Mouse (Mus musculus) T-helper 2 cell (primary cell): ENCODE results near the gene Exd2.
"Not testable (repeated sequence)": the region's sequence is repeated elsewhere in the genome, so short reads cannot be mapped to it uniquely, and the experiment has no call there.

Experiments
- in situ Hi-C: fragments of 300-600 bp; cut with MboI, MseI; formaldehyde crosslinking; loops from one replicate; pipeline ENCODE4 v1.15.1; 2025; ENCODE audit warnings: high pct_unique_total_duplicates

The Exd2 gene

GRCm38 (mm10) chr12:80462942-80463651 lies at the start of gene Exd2:
Exd2 (plus strand) TSS chr12:80463095.
- in situ Hi-C loops, result no loop called here

GRCm38 (mm10) chr12:80415100-80415499 lies 47.8 kb upstream of the Exd2 start:
- in situ Hi-C loops, result loop anchor here (10.0 kb wide), 1 partner anchor 630 kb away; no protein-coding TSS in a partner anchor

- in situ Hi-C loops, result no loop called here
Measured at GRCm38 (mm10) chr12:80427683-80428082, 35.2 kb upstream of the Exd2 start.

DNA sequence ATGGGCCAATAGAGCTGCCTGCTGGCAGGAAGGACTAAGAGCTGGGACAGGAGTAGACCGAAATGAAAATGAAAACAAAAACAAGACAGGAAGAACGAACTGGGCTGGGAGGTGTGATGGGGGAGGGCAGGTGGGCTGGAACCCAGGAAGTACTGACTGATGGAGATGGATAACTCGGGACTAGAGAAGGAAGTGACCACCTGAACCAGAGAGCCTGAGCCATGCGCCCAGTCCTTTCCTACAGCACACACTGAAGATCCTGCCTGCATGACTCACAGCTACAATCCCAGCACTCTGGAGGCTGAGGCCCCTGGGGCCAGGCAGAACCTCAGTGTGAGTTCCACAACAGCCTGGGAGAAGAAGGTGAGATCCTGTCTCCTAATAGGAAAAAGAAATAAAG lies 29.6 kb upstream of the Exd2 start:
- in situ Hi-C loops, result no loop called here

DNA sequence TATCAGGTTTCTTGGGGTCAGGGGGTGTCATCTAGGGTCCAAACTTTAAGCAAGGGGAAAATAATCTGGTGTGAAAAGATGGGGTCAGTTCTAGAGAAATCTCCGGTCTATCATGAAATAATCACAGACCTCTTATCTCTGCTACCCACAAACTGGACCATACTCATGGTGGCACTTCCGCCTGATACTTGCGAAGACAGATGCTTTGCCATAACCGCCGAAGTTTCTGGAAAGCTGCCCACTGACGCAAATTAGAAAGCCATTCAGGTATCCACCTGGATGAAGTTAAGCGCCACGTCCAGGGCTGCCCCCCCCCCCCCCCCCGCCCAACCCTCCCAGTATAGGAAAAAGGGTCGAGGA lies 28.3 kb upstream of the Exd2 start:
- in situ Hi-C loops, result no loop called here

GRCm38 (mm10) chr12:80434961-80435691 lies 27.8 kb upstream of the Exd2 start:
- in situ Hi-C loops, result no loop called here

DNA sequence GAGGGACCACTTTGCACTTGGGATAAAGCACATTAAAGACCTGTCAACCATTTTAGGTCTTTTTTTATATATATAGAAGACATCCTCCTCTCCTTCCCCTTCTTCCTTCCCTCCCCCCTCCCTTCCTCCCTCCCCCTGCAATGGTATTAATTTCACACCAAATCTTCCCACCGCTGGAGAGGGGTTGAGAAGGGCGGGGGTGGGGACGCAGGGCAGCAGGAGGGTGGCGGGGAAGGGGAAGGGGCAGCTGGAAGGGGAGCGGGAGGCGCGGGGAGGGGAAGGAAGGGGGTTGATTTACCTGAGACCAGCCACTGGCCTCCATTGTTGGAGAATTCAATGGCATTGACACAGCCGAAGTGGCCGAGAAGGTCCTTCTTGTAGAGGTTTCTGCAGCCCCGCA lies 27.0 kb upstream of the Exd2 start:
- in situ Hi-C loops, result no loop called here

- in situ Hi-C loops, result no loop called here
Measured at GRCm38 (mm10) chr12:80436336-80436976, 26.4 kb upstream of the Exd2 start, which contains the start of gene Dcaf5. Dcaf5 (minus strand) TSS chr12:80436601.

DNA sequence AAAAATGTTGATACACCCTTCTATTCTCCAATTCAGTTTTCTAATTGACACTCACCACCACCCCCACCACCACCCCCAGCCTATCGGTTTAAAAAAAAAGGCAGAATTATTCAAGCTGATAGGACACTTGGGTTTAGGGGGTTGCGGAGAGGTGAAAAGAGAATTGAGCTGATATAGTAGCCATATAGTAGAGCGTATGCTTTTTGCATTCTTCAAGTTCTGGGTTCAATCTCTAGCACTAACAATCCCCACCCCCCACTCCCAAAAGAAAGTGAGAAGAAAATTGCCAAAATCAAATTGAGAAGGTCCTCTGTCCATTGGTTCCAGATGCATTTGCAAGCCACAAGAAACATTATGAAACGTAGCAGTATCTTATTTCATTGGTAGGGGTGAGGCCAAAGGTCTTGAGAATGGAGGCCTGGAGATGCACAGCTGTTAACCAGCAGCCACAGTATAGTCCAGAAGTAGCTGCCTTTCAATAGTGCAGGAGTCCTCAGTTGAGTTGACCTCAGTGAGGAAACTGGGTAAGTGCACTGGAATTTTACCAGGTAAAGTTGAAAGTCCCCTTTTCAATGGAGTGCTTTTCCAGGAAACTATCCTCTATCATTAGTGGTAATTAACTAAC lies 25.7 kb upstream of the Exd2 start:
- in situ Hi-C loops, result no loop called here

DNA sequence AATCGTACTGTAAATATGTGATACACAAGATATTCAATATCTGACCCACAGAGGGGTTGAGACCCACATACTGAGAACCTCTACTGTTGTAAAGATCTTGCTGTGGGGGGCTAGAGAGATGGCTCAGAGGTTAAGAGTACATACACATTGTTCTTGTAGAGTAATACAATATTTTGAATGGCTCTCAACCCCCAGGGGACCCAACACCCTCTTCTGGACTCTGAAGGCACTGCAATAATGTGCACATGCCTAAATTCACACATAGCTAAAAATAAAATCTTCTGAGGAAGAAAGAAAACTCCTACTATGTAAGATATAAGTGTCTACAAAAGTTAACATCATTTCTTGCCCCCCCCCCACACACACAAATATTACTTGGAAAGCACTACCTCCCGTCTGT lies 21.9 kb upstream of the Exd2 start:
- in situ Hi-C loops, result no loop called here

DNA sequence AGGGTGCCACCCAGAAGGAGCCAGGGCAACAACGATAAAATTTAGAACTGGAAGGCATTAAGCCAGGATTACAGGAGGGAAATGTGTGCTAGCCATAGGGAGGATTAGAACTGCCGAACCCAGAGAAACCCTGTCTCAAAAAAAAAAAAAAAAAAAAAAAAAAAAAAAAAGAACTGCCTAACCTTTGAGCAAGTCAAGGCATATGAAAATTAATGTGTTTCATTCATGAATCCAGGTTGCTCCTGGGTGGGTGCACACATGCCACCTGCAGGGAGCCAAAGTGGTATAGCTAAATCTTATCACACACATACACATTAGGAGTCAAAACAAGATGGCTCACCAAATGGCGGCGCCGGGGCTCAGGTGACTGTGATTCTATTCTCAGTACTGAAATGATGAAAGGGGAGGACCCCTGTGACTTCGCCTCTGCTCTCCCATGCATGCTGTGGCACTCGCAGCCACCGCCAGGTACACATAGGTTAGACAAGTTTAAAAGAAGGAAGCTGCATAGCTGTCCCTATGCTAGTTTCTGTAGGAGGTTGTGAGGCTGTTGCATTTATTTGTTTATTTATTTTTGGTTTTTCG lies 18.3 kb upstream of the Exd2 start:
- in situ Hi-C loops, result no loop called here

- in situ Hi-C loops, result no loop called here
Measured at GRCm38 (mm10) chr12:80453506-80453905, 9.4 kb upstream of the Exd2 start.

GRCm38 (mm10) chr12:80458033-80458432 lies 4.9 kb upstream of the Exd2 start:
- in situ Hi-C loops, result no loop called here

DNA sequence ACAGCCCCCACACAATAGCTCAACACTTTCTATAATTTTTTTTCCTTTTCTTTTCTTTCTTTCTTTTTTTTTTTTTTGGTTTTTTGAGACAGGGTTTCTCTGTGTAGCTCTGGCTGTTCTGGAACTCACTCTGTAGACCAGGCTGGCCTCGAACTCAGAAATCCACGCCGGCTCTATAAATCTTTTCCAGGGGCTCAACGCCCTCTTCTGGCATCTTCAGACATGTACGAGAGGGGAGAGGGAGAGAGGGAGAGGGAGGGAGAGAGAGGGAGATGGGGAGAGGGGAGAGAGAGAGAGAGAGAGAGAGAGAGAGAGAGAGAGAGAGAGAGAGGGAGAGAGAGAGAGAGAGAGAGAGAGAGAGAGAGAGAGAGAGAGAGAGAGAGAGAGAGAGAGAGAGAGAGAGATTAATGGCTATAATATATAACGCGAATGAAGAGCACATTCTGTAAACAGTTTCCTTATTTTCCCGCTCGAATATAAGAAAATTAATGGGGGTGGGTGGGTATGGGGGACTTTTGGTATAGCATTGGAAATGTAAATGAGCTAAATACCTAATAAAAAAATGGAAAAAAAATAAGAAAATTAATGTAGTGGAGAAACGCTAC lies 501 bp upstream of the Exd2 start:
- in situ Hi-C loops, result not testable (repeated sequence)

- in situ Hi-C loops, result no loop called here
Measured at GRCm38 (mm10) chr12:80463666-80464269, 873 bp downstream of the Exd2 start.

DNA sequence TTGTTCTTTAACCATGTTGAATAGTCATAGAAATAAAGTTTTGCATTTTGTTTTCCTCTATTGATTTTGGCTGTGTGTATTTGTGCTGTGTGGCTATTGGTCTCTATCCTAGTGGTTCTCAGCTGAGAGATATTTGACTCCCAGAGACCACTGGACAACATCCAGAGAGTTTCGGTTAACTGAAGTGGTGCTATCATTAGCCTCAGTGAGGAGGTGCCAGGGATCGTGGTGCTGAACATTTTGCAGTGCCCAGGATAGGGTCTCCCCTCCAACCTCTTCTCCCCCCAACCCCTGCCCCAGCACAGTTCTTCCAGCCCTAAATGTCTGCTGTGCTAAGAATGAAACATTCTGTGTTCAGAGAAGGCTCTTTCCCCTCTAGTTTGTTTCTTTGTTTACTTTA lies 7.3 kb downstream of the Exd2 start:
- in situ Hi-C loops, result no loop called here

- in situ Hi-C loops, result no loop called here
Measured at GRCm38 (mm10) chr12:80471926-80472325, 9.0 kb downstream of the Exd2 start.

DNA sequence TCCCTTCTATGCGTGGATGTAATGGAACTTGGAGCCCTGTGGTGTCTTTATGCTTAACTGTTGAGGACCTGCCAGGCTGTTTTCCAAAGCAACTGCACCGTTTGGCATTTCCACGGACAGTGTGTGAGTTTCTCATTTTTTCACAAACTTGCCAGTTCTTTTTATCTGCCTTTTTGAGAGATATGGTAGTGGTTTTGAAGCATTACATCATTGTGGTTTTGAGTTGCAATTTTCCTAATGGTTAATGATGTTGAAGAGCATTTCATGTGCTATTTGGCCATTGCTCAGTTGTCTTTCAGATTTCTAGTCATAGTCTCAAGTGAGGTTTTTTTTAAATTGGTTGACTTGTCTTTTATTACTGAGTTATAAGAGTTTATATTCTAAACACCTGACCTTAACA lies 10.8 kb downstream of the Exd2 start:
- in situ Hi-C loops, result no loop called here

DNA sequence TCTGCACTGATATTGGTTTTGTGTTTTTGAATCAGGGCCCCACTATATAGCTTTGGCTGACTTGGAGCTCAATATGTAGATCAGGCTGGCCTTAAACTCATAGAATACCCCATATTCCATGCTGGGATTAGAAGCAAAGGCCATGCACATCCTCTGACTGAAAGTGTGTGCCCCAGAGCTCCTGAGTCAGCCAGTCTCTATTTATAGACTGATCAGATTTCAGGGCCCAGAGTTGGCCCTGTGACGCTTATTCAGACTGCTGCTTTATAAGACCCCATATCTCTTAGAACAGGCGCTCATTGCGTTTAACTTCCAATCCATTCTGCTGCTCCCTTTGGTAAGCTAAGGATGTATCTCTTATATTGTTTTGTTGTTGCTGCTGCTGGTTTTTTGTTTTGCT lies 17.1 kb downstream of the Exd2 start:
- in situ Hi-C loops, result no loop called here

DNA sequence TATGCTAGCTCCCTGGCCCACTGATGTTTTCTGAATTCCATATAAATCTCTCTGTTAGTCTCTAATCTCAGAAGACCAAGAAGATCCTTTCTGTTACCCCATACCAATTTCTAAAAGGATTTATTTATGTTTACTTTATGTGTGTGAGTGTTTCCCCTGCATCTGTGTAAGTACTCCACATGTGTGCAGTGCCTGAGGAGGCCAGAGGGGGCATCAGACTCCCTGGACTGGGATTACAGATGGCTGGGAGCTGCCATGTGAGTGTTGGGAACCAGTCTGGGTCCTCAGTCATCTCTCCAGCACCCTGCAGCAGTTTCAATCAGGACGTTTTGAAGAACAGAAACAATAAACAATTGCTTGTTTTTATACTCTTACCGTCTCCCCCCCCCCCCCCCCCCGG lies 20.5 kb downstream of the Exd2 start:
- in situ Hi-C loops, result no loop called here

DNA sequence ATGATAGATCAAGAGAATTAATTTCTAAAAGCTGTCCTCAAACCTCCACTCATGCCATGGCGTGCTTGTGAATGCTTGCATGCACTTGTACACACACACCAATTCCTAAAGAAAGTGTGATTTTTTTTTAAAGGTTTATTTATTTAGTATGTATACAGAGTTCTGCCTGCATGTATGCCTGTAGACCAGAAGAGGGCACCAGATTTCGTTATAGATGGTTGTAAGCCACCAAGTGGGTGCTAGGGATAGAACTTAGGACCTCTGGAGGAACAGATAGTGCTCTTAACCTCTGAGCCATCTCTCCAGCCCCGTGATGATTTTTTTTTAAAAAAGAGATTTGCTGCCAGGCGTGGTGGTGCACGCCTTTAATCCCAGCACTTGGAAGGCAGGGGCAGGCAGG lies 30.4 kb downstream of the Exd2 start:
- in situ Hi-C loops, result no loop called here
